Mouse (Mus musculus): ENCODE measurements at regions not wholly inside any gene's neighbourhood (a gene's known extent, or its start where the extent isn't known, plus 50 kb on each side); places are given as distances from the start of the nearest gene placed in this dataset.

DNA sequence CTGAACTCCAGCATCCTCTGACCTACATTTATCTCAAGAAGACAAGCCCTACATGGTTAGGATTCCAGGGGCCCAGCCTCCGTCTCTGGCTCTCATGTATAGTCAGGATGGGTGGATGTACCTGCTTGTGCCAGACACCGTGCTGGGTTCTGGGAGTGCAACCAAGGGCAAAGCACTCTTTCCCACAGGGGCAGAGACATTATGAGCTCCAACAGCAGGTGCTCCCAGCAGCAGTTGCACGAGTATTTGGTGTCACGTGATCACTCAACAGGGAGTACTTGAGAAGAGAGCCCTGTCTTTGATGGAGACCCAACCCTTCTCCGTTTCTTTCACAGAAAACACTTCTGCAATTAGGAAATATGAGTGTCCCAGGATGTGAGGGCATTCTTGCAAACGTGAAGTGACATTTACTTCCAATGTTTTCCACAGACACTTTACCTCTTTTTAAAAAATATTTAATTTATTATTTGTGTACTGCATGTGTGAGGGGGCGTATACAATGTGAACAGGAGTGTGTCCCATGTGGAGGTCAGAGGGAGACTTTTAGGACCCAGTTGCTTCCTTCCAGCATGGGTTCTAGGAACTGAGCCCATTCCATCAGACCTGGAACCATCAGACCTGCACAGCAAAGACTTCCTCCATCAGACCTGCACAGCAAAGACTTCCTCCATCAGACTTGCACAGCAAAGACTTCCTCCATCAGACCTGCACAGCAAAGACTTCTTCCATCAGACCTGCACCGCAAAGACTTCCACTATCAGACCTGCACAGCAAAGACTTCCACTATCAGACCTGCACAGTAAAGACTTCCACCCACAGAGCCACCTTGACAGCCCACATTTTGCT is 95.5 kb upstream of the Cpm start:
- no peak for DNase-seq (ENCODE audit: low spot score)
- H3K27ac ChIP-seq (replicated peaks; ENCODE audit: low read depth, low read length): no peak overlapping the region
- H3K9me3 ChIP-seq (ENCODE audit: control insufficient read depth, low read length): no peaks in the 10 kb centered on the region
- H3K27me3 ChIP-seq (ENCODE audit: control insufficient read depth, insufficient read depth, low read length): no peaks in the 10 kb centered on the region
- 0 out of 2 replicates have a peak, but pooled peaks cover 2% of the 10 kb centered on the region for H3K4me1 ChIP-seq (ENCODE audit: control insufficient read depth, insufficient read depth, low read length)
- H3K9ac ChIP-seq (ENCODE audit: low read length): no peak overlapping the region
- WGBS: 90% methylated on average over 8 of the region's 8 CpGs
- ATAC-seq (ENCODE audit: insufficient number of reproducible peaks, low FRiP score, low TSS enrichment, low read depth): no peak
- H3K36me3 ChIP-seq (ENCODE audit: control insufficient read depth, insufficient read depth, low read length): no peaks in the 10 kb centered on the region
- H3K4me2 ChIP-seq (ENCODE audit: low read depth, severe bottlenecking): no peak overlapping the region
- no peak overlapping the region for H3K4me3 ChIP-seq (ENCODE audit: low read depth, low read length)

- Histone ChIP-seq H3K9me3 (ENCODE audit: control insufficient read depth, low read length) (no peaks in the 10 kb centered on the region), H3K4me2 (ENCODE audit: low read depth, severe bottlenecking) (no peak overlapping the region), H3K9ac (ENCODE audit: low read length) (no peak overlapping the region), H3K36me3 (ENCODE audit: control insufficient read depth, insufficient read depth, low read length) (no peaks in the 10 kb centered on the region), H3K27ac (replicated peaks; ENCODE audit: low read depth, low read length) (no peak overlapping the region), H3K4me3 (ENCODE audit: low read depth, low read length) (no peak overlapping the region), H3K27me3 (ENCODE audit: control insufficient read depth, insufficient read depth, low read length) (no peaks in the 10 kb centered on the region), H3K4me1 (ENCODE audit: control insufficient read depth, insufficient read depth, low read length) (0 out of 2 replicates have a peak, but pooled peaks cover 2% of the 10 kb centered on the region)
- WGBS: 88% methylated on average over 1 of the region's 1 CpGs
- no peak for ATAC-seq (ENCODE audit: insufficient number of reproducible peaks, low FRiP score, low TSS enrichment, low read depth)
- DNase-seq (ENCODE audit: low spot score): no peak
These were observed 96.4 kb upstream of the Cpm start for GRCm38 (mm10) chr10:117532750-117533540.

- no peaks in the 10 kb centered on the region for H3K27me3 ChIP-seq (ENCODE audit: control insufficient read depth, insufficient read depth, low read length)
- no peak overlapping the region for H3K9ac ChIP-seq (ENCODE audit: low read length)
- DNase-seq (ENCODE audit: low spot score) (no peak), ATAC-seq (ENCODE audit: insufficient number of reproducible peaks, low FRiP score, low TSS enrichment, low read depth) (no peak)
- H3K4me3 ChIP-seq (ENCODE audit: low read depth, low read length): no peak overlapping the region
- H3K36me3 ChIP-seq (ENCODE audit: control insufficient read depth, insufficient read depth, low read length): no peaks in the 10 kb centered on the region
- H3K27ac ChIP-seq (replicated peaks; ENCODE audit: low read depth, low read length): no peak overlapping the region
- H3K9me3 ChIP-seq (ENCODE audit: control insufficient read depth, low read length): no peaks in the 10 kb centered on the region
- no peak overlapping the region for H3K4me2 ChIP-seq (ENCODE audit: low read depth, severe bottlenecking)
- 0 out of 2 replicates have a peak, but pooled peaks cover 2% of the 10 kb centered on the region for H3K4me1 ChIP-seq (ENCODE audit: control insufficient read depth, insufficient read depth, low read length)
- 76% methylated on average over 17 of the region's 17 CpGs for WGBS
These were observed 97.2 kb upstream of the Cpm start for GRCm38 (mm10) chr10:117531798-117532747.

GRCm38 (mm10) chr10:117530859-117531602 is 98.3 kb upstream of the Cpm start:
- peaks cover 5% of the 10 kb centered on the region; the same call in 1 of the 2 replicates for H3K4me1 ChIP-seq (ENCODE audit: control insufficient read depth, insufficient read depth, low read length)
- no peak overlapping the region for H3K27ac ChIP-seq (replicated peaks; ENCODE audit: low read depth, low read length)
- DNase-seq (ENCODE audit: low spot score): no peak
- no peaks in the 10 kb centered on the region for H3K27me3 ChIP-seq (ENCODE audit: control insufficient read depth, insufficient read depth, low read length)
- no peak overlapping the region for H3K4me3 ChIP-seq (ENCODE audit: low read depth, low read length)
- no peak for ATAC-seq (ENCODE audit: insufficient number of reproducible peaks, low FRiP score, low TSS enrichment, low read depth)
- no peaks in the 10 kb centered on the region for H3K9me3 ChIP-seq (ENCODE audit: control insufficient read depth, low read length)
- 90% methylated on average over 10 of the region's 10 CpGs for WGBS
- no peak overlapping the region for H3K4me2 ChIP-seq (ENCODE audit: low read depth, severe bottlenecking)
- H3K36me3 ChIP-seq (ENCODE audit: control insufficient read depth, insufficient read depth, low read length): no peaks in the 10 kb centered on the region
- H3K9ac ChIP-seq (ENCODE audit: low read length): no peak overlapping the region

- Histone ChIP-seq H3K9me3 (ENCODE audit: control insufficient read depth, low read length) (no peaks in the 10 kb centered on the region), H3K4me3 (ENCODE audit: low read depth, low read length) (no peak overlapping the region), H3K27ac (replicated peaks; ENCODE audit: low read depth, low read length) (no peak overlapping the region), H3K9ac (ENCODE audit: low read length) (no peak overlapping the region), H3K27me3 (ENCODE audit: control insufficient read depth, insufficient read depth, low read length) (no peaks in the 10 kb centered on the region), H3K4me1 (ENCODE audit: control insufficient read depth, insufficient read depth, low read length) (peaks cover 5% of the 10 kb centered on the region; the same call in 1 of the 2 replicates), H3K36me3 (ENCODE audit: control insufficient read depth, insufficient read depth, low read length) (no peaks in the 10 kb centered on the region), H3K4me2 (ENCODE audit: low read depth, severe bottlenecking) (no peak overlapping the region)
- WGBS: 73% methylated on average over 15 of the region's 15 CpGs
- no peak; the same call in 1 of the 2 replicates for ATAC-seq (ENCODE audit: insufficient number of reproducible peaks, low FRiP score, low TSS enrichment, low read depth)
- no peak for DNase-seq (ENCODE audit: low spot score)
These were observed 99.1 kb upstream of the Cpm start for GRCm38 (mm10) chr10:117530007-117530858.

DNA sequence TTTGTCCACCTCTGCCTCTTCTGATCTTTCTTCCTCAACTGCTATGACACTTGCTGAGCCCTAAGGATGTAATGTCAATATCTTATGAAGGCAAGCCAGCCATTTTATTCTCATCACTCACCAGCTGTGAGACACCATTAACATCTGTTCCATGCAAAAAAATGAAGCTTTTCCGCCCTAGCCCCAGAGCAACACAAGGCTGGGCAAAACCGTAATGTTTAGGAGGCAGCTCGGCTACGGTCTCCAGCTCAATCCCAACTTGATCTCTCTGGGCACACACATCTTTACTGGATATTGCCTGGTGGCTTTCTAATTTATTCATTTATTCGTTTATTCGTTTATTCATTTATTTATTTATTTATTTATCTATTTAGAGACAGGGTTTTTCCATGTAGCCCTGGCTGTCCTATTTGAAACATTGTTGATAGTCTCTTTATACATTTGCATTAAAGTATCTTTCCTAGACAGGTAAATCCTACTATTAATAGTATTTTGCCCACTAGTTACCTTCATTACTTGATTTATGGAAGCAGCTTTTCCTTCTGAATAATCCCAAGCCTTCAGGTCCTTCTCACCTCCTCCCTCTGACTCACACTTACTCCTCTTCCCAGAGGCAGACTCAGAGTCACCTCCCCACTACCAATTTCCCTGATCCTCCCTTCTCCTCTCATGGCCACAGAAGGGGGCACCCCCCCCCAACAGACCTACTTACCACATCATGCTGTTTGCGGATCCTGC is 99.9 kb upstream of the Cpm start:
- H3K27ac ChIP-seq (replicated peaks; ENCODE audit: low read depth, low read length): no peak overlapping the region
- H3K9me3 ChIP-seq (ENCODE audit: control insufficient read depth, low read length): no peaks in the 10 kb centered on the region
- H3K27me3 ChIP-seq (ENCODE audit: control insufficient read depth, insufficient read depth, low read length): no peaks in the 10 kb centered on the region
- no peak overlapping the region for H3K4me2 ChIP-seq (ENCODE audit: low read depth, severe bottlenecking)
- no peak overlapping the region for H3K9ac ChIP-seq (ENCODE audit: low read length)
- H3K4me1 ChIP-seq (ENCODE audit: control insufficient read depth, insufficient read depth, low read length): peaks cover 5% of the 10 kb centered on the region; the same call in 1 of the 2 replicates
- no peak for DNase-seq (ENCODE audit: low spot score)
- WGBS: 85% methylated on average over 7 of the region's 7 CpGs
- H3K4me3 ChIP-seq (ENCODE audit: low read depth, low read length): no peak overlapping the region
- no peaks in the 10 kb centered on the region for H3K36me3 ChIP-seq (ENCODE audit: control insufficient read depth, insufficient read depth, low read length)
- no peak for ATAC-seq (ENCODE audit: insufficient number of reproducible peaks, low FRiP score, low TSS enrichment, low read depth)
